Mouse (Mus musculus): ENCODE measurements around the gene Fzd1. TPM values are rescaled to one million over a fixed set of nuclear protein-coding genes. Genes with fewer than 3 reads are reported as not detected.

Gene Fzd1
- total RNA-seq, 2 experiments from 2014 or later: 0.10 TPM; not detected in 1

GRCm38 (mm10) chr5:4754701-4755281, 3.0 kb downstream of the Fzd1 start:
- ATAC-seq (replicated peaks; ENCODE audit: poor library complexity, severe bottlenecking): no peak

- ATAC-seq (replicated peaks; ENCODE audit: poor library complexity, severe bottlenecking): no peak
Measured at GRCm38 (mm10) chr5:4753161-4753560, 4.7 kb downstream of the Fzd1 start.

- no peak for ATAC-seq (replicated peaks; ENCODE audit: poor library complexity, severe bottlenecking)
Measured at GRCm38 (mm10) chr5:4742722-4743121, 15.1 kb downstream of the Fzd1 start.

GRCm38 (mm10) chr5:4737013-4737412, 20.8 kb downstream of the Fzd1 start:
- ATAC-seq (replicated peaks; ENCODE audit: poor library complexity, severe bottlenecking): no peak

- no peak for ATAC-seq (replicated peaks; ENCODE audit: poor library complexity, severe bottlenecking)
Measured at GRCm38 (mm10) chr5:4735461-4735860, 22.4 kb downstream of the Fzd1 start.

- no peak for ATAC-seq (replicated peaks; ENCODE audit: poor library complexity, severe bottlenecking)
Measured at GRCm38 (mm10) chr5:4733239-4733638, 24.6 kb downstream of the Fzd1 start.

- no peak for ATAC-seq (replicated peaks; ENCODE audit: poor library complexity, severe bottlenecking)
Measured at GRCm38 (mm10) chr5:4732241-4733229, 25.3 kb downstream of the Fzd1 start.

GRCm38 (mm10) chr5:4731743-4732215, 26.1 kb downstream of the Fzd1 start:
- no peak for ATAC-seq (replicated peaks; ENCODE audit: poor library complexity, severe bottlenecking)

- no peak for ATAC-seq (replicated peaks; ENCODE audit: poor library complexity, severe bottlenecking)
Measured at GRCm38 (mm10) chr5:4731064-4731463, 26.8 kb downstream of the Fzd1 start.
